Mouse (Mus musculus) kidney, adult 2 months (tissue): ENCODE measurements around the gene Sema3b.

Source experiments
- CTCF ChIP-seq: fragments of 200-500 bp; conservative IDR thresholded peaks from 2 replicates; pipeline ENCODE4 v1.5.1; 2011; ENCODE audit warnings: low read depth, mild to moderate bottlenecking, control low read depth, low read length, moderate library complexity, mixed read lengths; ENCODE audit not compliant: insufficient read depth, insufficient read length
- POLR2A ChIP-seq: fragments of 200-500 bp; IDR thresholded peaks from one replicate; pipeline ENCODE4 v1.6.1; 2011; ENCODE audit warnings: low read depth, low read length, control low read depth

DNA sequence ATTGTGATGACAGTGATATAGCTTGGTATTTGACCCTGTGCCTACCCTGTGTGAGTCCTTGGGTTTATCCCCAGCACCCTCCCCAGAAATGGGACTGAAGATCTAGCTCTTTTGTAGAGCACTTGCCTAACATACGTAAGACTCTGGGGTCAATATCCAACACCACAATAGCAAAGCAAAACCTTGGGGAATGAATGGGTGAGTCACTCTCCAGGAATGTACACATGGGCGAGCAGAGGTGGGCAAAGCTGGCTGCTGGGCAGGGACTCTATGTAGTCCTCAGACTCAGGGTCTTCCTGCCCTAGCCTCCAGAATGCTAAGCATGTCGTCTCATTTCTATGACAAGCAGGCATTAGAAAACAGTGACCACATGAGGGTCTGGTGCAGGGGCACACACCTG, 39.7 kb upstream of the Sema3b start:
- TF ChIP-seq CTCF (no peak), POLR2A (no peak)
